Mouse (Mus musculus): ENCODE measurements around the gene Ttc9c.

The Ttc9c gene

GRCm38 (mm10) chr19:8832971-8833370 is 13.8 kb upstream of the Ttc9c start:
- in situ Hi-C loops (cut with MboI, MseI), result loop anchor here in 1 of 2 experiments (25.0 kb wide), 1 partner anchor 1029 kb away; no protein-coding TSS in a partner anchor

GRCm38 (mm10) chr19:8831262-8831661 is 12.1 kb upstream of the Ttc9c start:
- in situ Hi-C loops (cut with MboI, MseI), result loop anchor here in 1 of 2 experiments (25.0 kb wide), 1 partner anchor 1031 kb away; no protein-coding TSS in a partner anchor

GRCm38 (mm10) chr19:8830664-8831063 is 11.5 kb upstream of the Ttc9c start:
- in situ Hi-C loops (cut with MboI, MseI), result loop anchor here in 1 of 2 experiments (25.0 kb wide), 1 partner anchor 1032 kb away; no protein-coding TSS in a partner anchor

- in situ Hi-C loops (cut with MboI, MseI), result loop anchor here in 1 of 2 experiments (25.0 kb wide), 1 partner anchor 1033 kb away; no protein-coding TSS in a partner anchor
Measured at GRCm38 (mm10) chr19:8829660-8830059, 10.5 kb upstream of the Ttc9c start, which contains the start of gene AC129217.1. Gene AC129217.1 (plus strand): TSS chr19:8829773.

GRCm38 (mm10) chr19:8822696-8823095 is 3.6 kb upstream of the Ttc9c start:
- in situ Hi-C loops (cut with MboI, MseI), result loop anchor here in 1 of 2 experiments (5.0 kb wide), 1 partner anchor 75 kb away; the partner anchor contains the start of gene Ganab

GRCm38 (mm10) chr19:8821146-8821545 is 2.0 kb upstream of the Ttc9c start:
- in situ Hi-C loops (cut with MboI, MseI), result loop anchor here in 1 of 2 experiments (5.0 kb wide), 1 partner anchor 76 kb away; the partner anchor contains the start of gene Ganab

GRCm38 (mm10) chr19:8820424-8820956 is 1.4 kb upstream of the Ttc9c start:
- in situ Hi-C loops (cut with MboI, MseI), result loop anchor here in 1 of 2 experiments (5.0 kb wide), 1 partner anchor 77 kb away; the partner anchor contains the start of gene Ganab

GRCm38 (mm10) chr19:8819596-8820423 is 677 bp upstream of the Ttc9c start, which contains the start of gene Hnrnpul2:
Gene Hnrnpul2 (plus strand): TSS chr19:8820010.
- in situ Hi-C loops (cut with MboI, MseI), result loop anchor here (5.0 to 10.0 kb wide), 2 partner anchors 77 to 1245 kb away; partner anchors contain the start of gene Ganab (in 2 of the 2)

- in situ Hi-C loops (cut with MboI, MseI), result loop anchor here in 1 of 2 experiments (5.0 to 10.0 kb wide), 2 partner anchors 79 to 1244 kb away; partner anchors contain the start of gene Ganab
Measured at GRCm38 (mm10) chr19:8818301-8818798, 783 bp downstream of the Ttc9c start.

- in situ Hi-C loops (cut with MboI, MseI), result loop anchor here in 1 of 2 experiments (5.0 to 10.0 kb wide), 2 partner anchors 80 to 1242 kb away; partner anchors contain the start of gene Ganab
Measured at GRCm38 (mm10) chr19:8817001-8817400, 2.1 kb downstream of the Ttc9c start.

- in situ Hi-C loops (cut with MboI, MseI), result loop anchor here in 1 of 2 experiments (5.0 to 10.0 kb wide), 2 partner anchors 81 to 1241 kb away; partner anchors contain the start of gene Ganab
Measured at GRCm38 (mm10) chr19:8815812-8816211, 3.3 kb downstream of the Ttc9c start.

GRCm38 (mm10) chr19:8806810-8807209 is 12.3 kb downstream of the Ttc9c start:
- in situ Hi-C loops (cut with MboI, MseI), result loop anchor here in 1 of 2 experiments (10.0 kb wide), 1 partner anchor 1322 kb away; the partner anchor contains the start of gene Rtn3

- in situ Hi-C loops (cut with MboI, MseI), result loop anchor here in 1 of 2 experiments (10.0 kb wide), 1 partner anchor 1319 kb away; the partner anchor contains the start of gene Rtn3
Measured at GRCm38 (mm10) chr19:8803879-8804660, 15.1 kb downstream of the Ttc9c start.

GRCm38 (mm10) chr19:8803204-8803780 is 15.8 kb downstream of the Ttc9c start:
- in situ Hi-C loops (cut with MboI, MseI), result loop anchor here in 1 of 2 experiments (10.0 kb wide), 1 partner anchor 1318 kb away; the partner anchor contains the start of gene Rtn3

- in situ Hi-C loops (cut with MboI, MseI), result loop anchor here in 1 of 2 experiments (10.0 kb wide), 1 partner anchor 1317 kb away; the partner anchor contains the start of gene Rtn3
Measured at GRCm38 (mm10) chr19:8802130-8802821, 16.9 kb downstream of the Ttc9c start, which contains the start of gene Zbtb3. Gene Zbtb3 (plus strand): TSS chr19:8802555.

- in situ Hi-C loops (cut with MboI, MseI), result loop anchor here in 1 of 2 experiments (10.0 kb wide), 1 partner anchor 1186 kb away; the partner anchor contains the start of gene Fth1
Measured at GRCm38 (mm10) chr19:8798947-8799315, 20.2 kb downstream of the Ttc9c start.

GRCm38 (mm10) chr19:8798264-8798946 is 20.7 kb downstream of the Ttc9c start, which contains the start of gene Polr2g:
Gene Polr2g (minus strand): TSS chr19:8798577.
- in situ Hi-C loops (cut with MboI, MseI), result loop anchor here in 1 of 2 experiments (10.0 kb wide), 1 partner anchor 1186 kb away; the partner anchor contains the start of gene Fth1

GRCm38 (mm10) chr19:8790171-8790570 is 29.0 kb downstream of the Ttc9c start:
- in situ Hi-C loops (cut with MboI, MseI), result loop anchor here in 1 of 2 experiments (10.0 kb wide), 1 partner anchor 1195 kb away; the partner anchor contains the start of gene Fth1
